Mouse (Mus musculus): Measurements from ENCODE around the gene Plpp7.

- no peak for TF ChIP-seq CTCF (IDR thresholded peaks at IDR 0.05; ENCODE audit: low read depth, low read length)
- no peak for TF ChIP-seq POLR2A (IDR thresholded peaks at IDR 0.05; ENCODE audit: borderline replicate concordance, low read depth, low read length)
Observed at GRCm38 (mm10) chr2:32046009-32046408, 49.3 kb upstream of the Plpp7 start.

Measured in bone marrow macrophage, adult 2 months (primary cell).